ENCODE assay signal across 20 mouse cellular contexts in genomic region chr11:29772279-29772678, GRCm38 (mm10). TPM values are rescaled to one million over a fixed set of nuclear protein-coding genes. Genes with fewer than 3 reads are reported as not detected.
DNase-seq lines count a peak whose midpoint lies in the region; ATAC-seq and TF ChIP-seq lines count a peak whose summit lies in the region.
"Had no signal": no experiment of that assay in that cellular context is flagged by ENCODE, and none has a peak within 500 bp of the region (broad histone marks: within the 10 kb centered on the region; RNA-seq: fewer than 3 reads in every experiment).

No protein-coding gene starts in this region.

- H3K4me3 ChIP-seq in layer of hippocampus, adult 2 months, result no peak overlapping the region
- H3K4me3 ChIP-seq in stomach, embryonic 15.5 days (replicated peaks), result no peak overlapping the region
- H3K4me3 ChIP-seq: embryonic facial prominence, embryonic 12.5 days; heart, embryonic 13.5 days; hindbrain, embryonic 10.5 days; limb, embryonic 10.5 days; liver, embryonic 13.5 days had no signal

- H3K36me3 ChIP-seq in stomach, embryonic 15.5 days, result no peaks in the 10 kb centered on the region
- H3K36me3 ChIP-seq: embryonic facial prominence, embryonic 12.5 days; heart, embryonic 13.5 days; hindbrain, embryonic 10.5 days; limb, embryonic 10.5 days; liver, embryonic 13.5 days had no signal

- no peak for TF ChIP-seq CTCF in layer of hippocampus, adult 2 months (conservative IDR thresholded peaks at IDR 0.05)

- H3K27me3 ChIP-seq in stomach, embryonic 15.5 days (replicated peaks), result no peaks in the 10 kb centered on the region
- H3K27me3 ChIP-seq: embryonic facial prominence, embryonic 12.5 days; heart, embryonic 13.5 days; liver, embryonic 13.5 days had no signal

- no peak overlapping the region for H3K9ac ChIP-seq in stomach, embryonic 15.5 days
- H3K9ac ChIP-seq: embryonic facial prominence, embryonic 12.5 days; heart, embryonic 13.5 days; liver, embryonic 13.5 days had no signal

- no peaks in the 10 kb centered on the region for H3K9me3 ChIP-seq in stomach, embryonic 15.5 days
- H3K9me3 ChIP-seq: embryonic facial prominence, embryonic 12.5 days; heart, embryonic 13.5 days; hindbrain, embryonic 10.5 days; limb, embryonic 10.5 days; liver, embryonic 13.5 days had no signal

- H3K4me1 ChIP-seq in stomach, embryonic 15.5 days, result no peaks in the 10 kb centered on the region
- H3K4me1 ChIP-seq: embryonic facial prominence, embryonic 12.5 days had no signal

- DNase-seq in heart, adult 11 months, result peak; percentile 64
- no peak for DNase-seq in heart, postnatal 25 days (ENCODE audit: low spot score)
- DNase-seq in layer of hippocampus, adult 2 months (ENCODE audit: low spot score in 2 of 2), result no peak
- DNase-seq in layer of hippocampus, postnatal 25 days (ENCODE audit: extremely low spot score in 1 of 2, low spot score in 1 of 2), result no peak
- DNase-seq in adipocyte (ENCODE audit: low spot score), result peak; percentile 74
- no peak for DNase-seq in c-Kit-positive CD71-positive TER-119-positive erythroid progenitor cells, embryonic 14.5 days (ENCODE audit: low spot score)
- DNase-seq in cerebellum, adult 11-12 months, result no peak
- DNase-seq: B cell, adult 2 months; cerebellum, adult 2 months; liver, embryonic 13.5 days; midbrain, embryonic 14.5 days had no signal

- intact Hi-C loops in heart, postnatal 25 days (cut with DNase I), result no loop called here

- H3K4me2 ChIP-seq in stomach, embryonic 15.5 days, result no peak overlapping the region
- H3K4me2 ChIP-seq: embryonic facial prominence, embryonic 12.5 days; heart, embryonic 13.5 days; liver, embryonic 13.5 days had no signal

- peak; percentile 80 for ATAC-seq in stomach, embryonic 15.5 days (ENCODE audit: insufficient read depth, low FRiP score, low read depth)
- ATAC-seq: forebrain, embryonic 16.5 days; inflammation-experienced regulatory T-cells, adult 6 months had no signal

- peak overlapping the region; percentile 91 for H3K27ac ChIP-seq in layer of hippocampus, adult 2 months
- no peak overlapping the region for H3K27ac ChIP-seq in stomach, embryonic 15.5 days
- H3K27ac ChIP-seq: embryonic facial prominence, embryonic 12.5 days; heart, embryonic 13.5 days; hindbrain, embryonic 10.5 days; limb, embryonic 10.5 days; liver, embryonic 13.5 days had no signal

- 58% methylated on average over 1 of the region's 1 CpGs for WGBS in stomach, embryonic 15.5 days

RNA-seq across cellular contexts. Expression of gene 4931440F15Rik, which starts 53.2 kb away (rescaled TPM):
- 1 to 10 TPM; 1.8 to 2.3 TPM for total RNA-seq in heart, postnatal 25 days (2021)
- 1 to 10 TPM; 2.4 to 3.1 TPM for total RNA-seq in layer of hippocampus, adult 2 months (2021)
- total RNA-seq in layer of hippocampus, postnatal 25 days (2021), result 1 to 10 TPM; 2.3 to 3.6 TPM
- polyA plus RNA-seq in stomach, embryonic 15.5 days (2015; fragmentation: Nextera tagmentation; extraction: Ambion mirVana), result 0.06 TPM in 2 replicates
- total RNA-seq: megakaryocyte progenitor cell, adult 5-6 weeks; neutrophil, adult 5-6 weeks had no signal

Comparison
In these comparisons a context has a peak if more than half of its experiments do, and no peak if none do; other contexts are left out.
1. DNase-seq: peak in heart, adult 11 months (single experiment) and adipocyte (single experiment); none in heart, postnatal 25 days (single experiment), layer of hippocampus, adult 2 months (0 of 2), layer of hippocampus, postnatal 25 days (0 of 2), c-Kit-positive CD71-positive TER-119-positive erythroid progenitor cells, embryonic 14.5 days (single experiment) and cerebellum, adult 11-12 months (single experiment).